Mouse (Mus musculus) cerebellum, postnatal 25 days (tissue): ENCODE measurements around the gene Rab5b.
"Not testable (repeated sequence)": the region's sequence is repeated elsewhere in the genome, so short reads cannot be mapped to it uniquely, and the experiment has no call there.

Experiments
- DNase-seq, 2 experiments: peaks; one replicate each; pipeline ENCODE4 v3.0.0; 2021; ENCODE audit warnings: mixed read lengths in 2 of 2

The Rab5b gene

GRCm38 (mm10) chr10:128641871-128642270 lies 54.2 kb downstream of the Rab5b start:
- DNase-seq = no peak

GRCm38 (mm10) chr10:128640891-128641290 lies 55.2 kb downstream of the Rab5b start:
- no peak for DNase-seq

GRCm38 (mm10) chr10:128639999-128640398 lies 56.1 kb downstream of the Rab5b start:
- no peak for DNase-seq

- no peak for DNase-seq
Measured at GRCm38 (mm10) chr10:128637011-128637410, 59.1 kb downstream of the Rab5b start.

GRCm38 (mm10) chr10:128636561-128636960 lies 59.5 kb downstream of the Rab5b start:
- no peak for DNase-seq

- DNase-seq = no peak
Measured at GRCm38 (mm10) chr10:128635697-128636096, 60.4 kb downstream of the Rab5b start.

- DNase-seq = no peak
Measured at GRCm38 (mm10) chr10:128631571-128631970, 64.5 kb downstream of the Rab5b start.

GRCm38 (mm10) chr10:128630306-128630705 lies 65.8 kb downstream of the Rab5b start:
- not testable (repeated sequence) for DNase-seq

- DNase-seq = no peak
Measured at GRCm38 (mm10) chr10:128629746-128630145, 66.3 kb downstream of the Rab5b start.

- no peak for DNase-seq
Measured at GRCm38 (mm10) chr10:128627398-128628317, 68.4 kb downstream of the Rab5b start.
